Mouse (Mus musculus): ENCODE data around the gene Ager.

Gene Ager

GRCm38 (mm10) chr17:34604511-34605237 is 7.0 kb downstream of the Ager start:
- DNase-seq (ENCODE audit: low spot score in 2 of 2): no peak

GRCm38 (mm10) chr17:34605609-34606008 is 7.9 kb downstream of the Ager start:
- peak; percentile 96 to 98 for DNase-seq (ENCODE audit: low spot score in 2 of 2)

DNA sequence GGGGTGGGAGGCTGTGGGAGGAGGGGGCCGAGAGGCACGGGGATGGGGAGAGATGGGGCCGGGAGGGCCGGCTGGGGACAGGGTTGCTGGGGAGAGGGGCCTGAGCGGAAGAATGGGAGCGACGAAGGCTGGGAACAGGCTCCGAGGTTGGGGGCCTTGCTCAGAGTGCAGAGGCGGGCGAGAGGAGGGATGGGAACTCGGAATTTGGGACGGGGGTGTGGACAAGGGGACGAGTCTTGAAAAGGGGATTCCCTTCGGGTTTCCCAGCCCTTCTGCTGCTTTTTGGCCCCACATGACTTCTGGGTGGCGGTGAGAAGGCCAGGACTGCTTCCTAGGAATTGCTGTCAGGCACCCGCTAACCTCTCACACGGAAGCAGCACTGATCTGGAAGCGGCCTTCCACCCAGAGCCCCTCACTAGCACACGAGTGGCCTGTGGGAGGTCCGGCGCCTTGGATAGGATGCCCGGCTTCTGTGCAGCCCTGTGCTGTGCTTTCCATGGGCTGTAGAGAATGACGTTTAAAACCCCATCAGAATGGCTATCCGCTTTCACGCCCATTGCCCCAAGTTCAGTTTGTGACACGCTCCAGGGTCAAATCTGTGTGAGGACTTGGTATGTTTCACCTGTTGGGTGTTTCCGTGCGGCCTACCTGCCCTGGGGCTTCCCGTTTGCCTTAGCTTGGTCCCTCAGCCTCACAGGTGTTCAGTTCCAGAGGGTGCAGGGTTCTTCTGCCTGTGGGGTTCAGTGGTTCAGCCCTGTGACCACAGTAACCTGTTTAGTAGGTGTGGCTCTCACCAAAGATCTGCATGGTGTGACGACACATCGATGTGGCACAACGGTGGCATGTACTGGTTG is 8.8 kb downstream of the Ager start:
- DNase-seq (ENCODE audit: low spot score in 2 of 2): no peak

GRCm38 (mm10) chr17:34607997-34608396 is 10.3 kb downstream of the Ager start:
- no peak for DNase-seq (ENCODE audit: low spot score in 2 of 2)

- DNase-seq (ENCODE audit: low spot score in 2 of 2): no peak
Measured at GRCm38 (mm10) chr17:34611050-34611449, 13.4 kb downstream of the Ager start.

DNA sequence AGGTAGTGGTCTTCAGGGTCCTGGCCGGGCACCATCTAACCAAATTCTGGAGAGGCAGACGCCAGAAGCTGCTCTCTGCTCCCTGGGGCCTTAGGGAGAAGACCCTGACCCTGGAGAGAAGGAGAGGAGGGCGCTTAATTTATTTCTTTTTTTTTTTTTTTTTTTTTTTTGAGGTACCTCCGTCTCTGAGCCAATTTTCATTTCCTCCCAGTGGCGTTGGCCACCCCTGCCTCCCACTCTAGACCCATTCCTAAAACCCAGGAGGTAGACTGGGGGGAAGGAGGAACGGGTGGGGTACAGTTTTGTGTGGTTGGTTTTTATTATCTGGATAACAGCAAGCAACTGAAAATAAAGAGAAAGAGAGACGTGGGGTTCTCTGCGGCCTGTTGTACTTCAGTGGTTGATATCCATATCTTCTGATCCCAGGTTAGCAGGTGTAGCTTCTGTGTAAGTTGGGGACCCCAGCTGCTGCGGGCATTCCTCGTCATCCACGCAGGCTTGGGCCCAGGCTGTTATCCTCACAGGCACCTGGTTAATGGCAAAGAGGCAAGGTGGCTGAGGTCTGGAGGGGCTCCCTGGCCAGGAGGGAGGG is 15.5 kb downstream of the Ager start:
- no peak for DNase-seq (ENCODE audit: low spot score in 2 of 2)

GRCm38 (mm10) chr17:34613830-34614229 is 16.2 kb downstream of the Ager start:
- no peak for DNase-seq (ENCODE audit: low spot score in 2 of 2)

DNA sequence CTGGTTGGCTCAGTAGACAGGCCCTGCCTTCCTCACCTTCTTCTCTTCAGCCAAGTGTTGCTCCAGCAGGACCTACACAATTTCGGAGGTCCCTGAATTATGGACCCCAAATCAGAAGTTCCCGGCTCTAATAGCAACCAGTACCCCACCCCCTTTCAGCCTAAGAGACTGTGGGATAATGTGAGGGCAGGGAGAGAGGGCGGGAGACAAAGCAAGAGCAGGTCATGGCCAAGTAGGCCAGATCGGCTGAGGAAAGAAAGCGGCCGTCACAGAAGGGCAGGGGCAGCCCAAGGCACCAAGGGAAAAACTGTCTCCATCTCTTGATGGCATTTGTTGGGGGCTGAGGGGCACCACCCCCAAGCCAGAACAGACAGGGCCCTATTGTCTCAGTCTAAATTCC is 18.2 kb downstream of the Ager start, which contains the start of gene Egfl8:
Gene Egfl8 (minus strand): TSS at position 101 of the 400 bp plus-strand sequence.
- DNase-seq (ENCODE audit: low spot score in 2 of 2): no peak

DNA sequence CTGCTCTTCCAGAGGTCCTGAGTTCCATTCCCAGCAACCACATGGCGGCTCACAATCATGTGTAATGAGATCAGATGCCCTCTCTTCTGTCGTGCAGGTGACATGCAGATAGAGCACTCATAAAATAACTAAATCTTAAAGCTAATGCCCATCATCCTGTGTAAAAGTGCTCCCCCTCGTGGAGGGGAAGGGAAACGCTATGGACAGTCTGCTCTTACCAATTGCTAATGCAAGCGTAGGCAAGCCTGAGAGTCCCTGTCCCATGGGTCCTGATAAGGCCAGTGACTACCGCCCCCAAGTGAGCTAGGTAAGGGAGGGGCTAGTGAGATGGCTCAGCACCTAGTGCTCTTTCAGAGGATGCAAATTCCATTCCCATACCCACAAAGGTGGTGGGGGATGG is 21.3 kb downstream of the Ager start:
- DNase-seq (ENCODE audit: low spot score in 2 of 2): peak in 1 of 2 experiments; percentile 49

DNA sequence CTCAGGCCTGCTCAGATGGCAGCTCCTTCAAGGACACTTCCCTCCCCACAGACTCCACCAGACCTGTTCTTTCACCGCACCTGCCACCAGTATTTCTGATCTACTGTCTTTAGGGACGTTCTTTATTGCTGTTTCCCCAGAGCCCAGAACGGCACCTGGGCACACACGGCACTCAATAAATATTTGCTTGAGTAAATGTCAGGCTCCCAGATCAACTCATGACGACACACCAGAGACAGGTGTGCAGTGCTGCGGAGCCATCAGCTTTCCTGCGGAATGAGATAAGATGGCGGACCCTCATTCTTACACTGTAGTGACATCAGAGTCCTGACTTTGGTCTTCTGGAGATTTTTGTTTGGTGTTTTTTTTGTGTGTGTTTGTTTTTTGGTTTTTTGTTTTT is 23.3 kb downstream of the Ager start:
- no peak for DNase-seq (ENCODE audit: low spot score in 2 of 2)

- DNase-seq (ENCODE audit: low spot score in 2 of 2): no peak
Measured at GRCm38 (mm10) chr17:34623161-34623560, 25.5 kb downstream of the Ager start.

GRCm38 (mm10) chr17:34624981-34625380 is 27.3 kb downstream of the Ager start:
- DNase-seq (ENCODE audit: low spot score in 2 of 2): no peak

- no peak for DNase-seq (ENCODE audit: low spot score in 2 of 2)
Measured at GRCm38 (mm10) chr17:34626062-34626772, 28.6 kb downstream of the Ager start.

- no peak for DNase-seq (ENCODE audit: low spot score in 2 of 2)
Measured at GRCm38 (mm10) chr17:34626773-34627092, 29.1 kb downstream of the Ager start.

DNA sequence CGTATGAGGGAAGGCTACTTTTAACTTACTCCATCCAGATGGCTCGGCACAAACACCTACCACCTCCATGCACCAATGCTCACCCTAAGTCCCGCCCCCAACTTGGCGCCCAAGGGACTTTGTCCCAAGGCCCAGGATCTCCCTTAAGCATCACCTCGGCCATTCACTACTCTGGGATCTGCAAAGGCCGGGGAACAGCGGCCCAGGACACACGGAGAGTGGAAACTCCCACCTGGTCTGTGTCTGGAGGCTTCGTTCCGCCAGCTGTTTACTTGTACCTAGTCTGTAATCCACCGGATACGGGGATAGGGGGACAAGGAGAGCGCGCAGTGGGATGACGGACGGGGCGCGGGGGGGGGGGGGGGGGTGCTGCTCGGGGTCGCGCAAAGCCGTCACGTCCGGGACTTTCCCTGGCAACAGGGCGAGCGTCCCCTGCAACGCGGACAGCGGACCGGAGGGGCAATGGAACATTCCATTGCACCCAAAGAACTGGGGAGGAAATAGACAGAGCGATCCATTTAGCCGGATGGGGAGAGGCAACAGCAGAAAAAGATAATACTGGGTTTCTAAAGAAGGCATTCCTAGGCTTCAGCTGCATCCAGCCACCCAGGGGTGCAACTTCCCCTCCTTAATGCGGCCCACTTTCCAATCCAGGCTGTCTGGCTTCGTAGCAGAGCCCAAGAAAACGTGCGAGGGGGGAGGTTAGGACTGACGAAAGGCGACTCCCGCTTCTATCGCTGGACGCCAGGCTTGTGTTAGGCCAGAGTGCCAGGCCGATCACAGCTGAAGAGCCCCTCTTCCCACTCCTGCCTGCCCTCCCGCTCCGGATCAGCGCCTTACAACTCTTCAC is 29.7 kb downstream of the Ager start:
- peak; percentile 86 to 88 for DNase-seq (ENCODE audit: low spot score in 2 of 2)

DNA sequence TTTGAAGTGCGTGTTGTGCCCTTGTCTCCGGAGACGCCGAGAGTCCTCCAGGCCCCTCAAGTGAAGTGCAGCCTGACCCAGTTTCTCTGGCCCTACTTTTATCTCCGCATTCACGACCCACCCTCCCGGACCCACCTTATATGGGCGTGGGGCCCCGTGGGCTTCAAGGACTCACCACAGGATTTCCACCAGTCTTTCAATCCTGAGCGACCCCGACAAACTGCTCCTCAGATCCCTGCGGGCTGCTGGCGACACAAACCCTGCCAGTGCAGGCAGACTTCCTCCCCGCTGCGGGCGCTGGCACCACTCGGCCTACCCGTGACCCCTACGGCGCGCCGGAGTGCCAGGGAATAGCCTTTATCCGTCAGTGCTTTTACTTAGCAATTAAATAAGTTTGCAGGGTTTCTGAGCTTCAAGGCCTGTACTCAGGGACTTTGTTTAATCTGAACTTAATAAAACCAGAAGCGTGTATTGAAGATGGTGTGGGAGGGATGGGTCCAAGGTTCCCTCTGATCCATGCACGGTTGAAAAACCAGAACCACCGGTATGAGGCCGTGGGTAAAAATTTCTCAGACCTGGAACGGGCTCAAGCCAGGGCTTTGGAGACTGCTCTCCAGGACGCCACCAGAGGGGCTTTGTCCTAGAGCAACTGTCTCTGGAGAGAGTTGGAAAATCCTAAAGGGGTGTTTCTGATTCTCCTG is 30.4 kb downstream of the Ager start, which contains the start of gene Ppt2:
Gene Ppt2 (minus strand): TSS at position 568 of the 701 bp plus-strand sequence.
- DNase-seq (ENCODE audit: low spot score in 2 of 2): peak in 1 of 2 experiments; percentile 50

- no peak for DNase-seq (ENCODE audit: low spot score in 2 of 2)
Measured at GRCm38 (mm10) chr17:34628644-34628967, 30.9 kb downstream of the Ager start.

- DNase-seq (ENCODE audit: low spot score in 2 of 2): peak in 1 of 2 experiments; percentile 61
Measured at GRCm38 (mm10) chr17:34629221-34629751, 31.6 kb downstream of the Ager start, which contains the start of gene Prrt1. Gene Prrt1 (plus strand): TSS chr17:34629533.

GRCm38 (mm10) chr17:34629796-34630603 is 32.3 kb downstream of the Ager start:
- DNase-seq (ENCODE audit: low spot score in 2 of 2): no peak

All from frontal cortex, postnatal 10 days (tissue).